Mouse (Mus musculus): ENCODE data around the gene Ly86. TPM values are rescaled to one million over a fixed set of nuclear protein-coding genes. Genes with fewer than 3 reads are reported as not detected.

Ly86 gene
- polyA plus RNA-seq, 1 experiment from 2014 or later, result 10.7 TPM

DNA sequence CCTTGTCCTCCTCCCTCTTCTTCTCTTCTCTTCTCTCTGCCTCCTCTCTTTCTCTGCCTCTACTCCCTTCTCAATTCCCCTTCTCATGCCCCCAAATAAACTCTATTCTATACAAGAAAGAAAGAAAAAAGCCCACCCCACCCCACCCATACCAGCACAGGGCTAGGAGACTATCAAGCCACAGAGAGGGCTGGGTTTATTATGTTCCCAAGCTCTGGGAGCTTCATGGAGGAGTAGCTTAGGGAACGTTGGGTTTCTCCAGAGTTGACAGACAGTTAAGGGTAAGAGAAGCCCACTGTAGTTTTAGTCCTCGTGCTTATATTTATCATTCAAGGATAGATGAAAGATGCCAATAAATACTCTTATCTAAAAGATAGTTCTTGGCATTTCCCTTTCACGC, 88.7 kb downstream of the Ly86 start:
- Histone ChIP-seq H3K9ac (replicated peaks) (no peak overlapping the region), H3K27me3 (replicated peaks) (peaks cover 30% of the 10 kb centered on the region), H3K36me3 (no peaks in the 10 kb centered on the region), H3K4me2 (peak overlapping the region; percentile 76), H3K9me3 (replicated peaks) (no peaks in the 10 kb centered on the region), H3K4me1 (peaks cover 5% of the 10 kb centered on the region; the same call in 1 of the 2 replicates), H3K27ac (replicated peaks) (no peak overlapping the region), H3K4me3 (replicated peaks) (no peak overlapping the region)
- peak; percentile 48; the same call in 1 of the 2 replicates for ATAC-seq (ENCODE audit: low FRiP score)
- 9% methylated on average over 3 of the region's 3 CpGs for WGBS

DNA sequence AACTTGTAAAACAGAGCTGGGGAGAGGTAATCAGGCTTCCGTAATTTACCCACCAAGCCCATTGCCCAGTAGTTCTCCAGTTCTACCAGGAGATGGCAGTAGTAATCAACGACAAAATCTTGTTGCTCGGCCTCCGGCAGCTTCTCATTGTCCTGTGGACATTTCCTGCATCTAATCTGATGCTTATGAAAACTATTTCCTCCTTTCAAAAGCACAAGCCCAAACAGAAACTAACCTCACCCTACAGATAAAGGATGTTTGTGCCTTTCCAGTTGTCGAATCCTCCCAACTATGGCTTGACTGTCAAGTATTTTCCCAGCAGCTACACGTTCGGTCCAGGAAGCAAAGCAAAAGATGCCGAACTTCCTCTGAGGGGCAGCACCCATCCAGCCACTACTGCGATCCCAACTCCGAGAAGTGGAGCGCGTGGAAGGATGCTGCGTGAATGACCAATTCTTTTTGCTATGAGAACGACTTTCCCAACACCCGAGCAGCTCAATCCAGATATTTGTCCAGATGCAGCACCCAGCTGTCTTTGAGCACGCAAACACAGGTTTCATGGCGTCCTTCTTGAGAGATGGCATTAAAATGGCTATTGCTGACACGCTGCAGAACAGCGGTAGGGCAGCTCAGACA, 89.2 kb downstream of the Ly86 start:
- peak; percentile 86 for ATAC-seq (ENCODE audit: low FRiP score)
- Histone ChIP-seq H3K4me2 (peak overlapping the region; percentile 76), H3K4me3 (replicated peaks) (peak overlapping the region; percentile 47), H3K9ac (replicated peaks) (peak overlapping the region; percentile 48), H3K36me3 (no peaks in the 10 kb centered on the region), H3K4me1 (peaks cover 5% of the 10 kb centered on the region; the same call in 1 of the 2 replicates), H3K27ac (replicated peaks) (peak overlapping the region; percentile 38; the same call in 1 of the 2 replicates), H3K27me3 (replicated peaks) (peaks cover 30% of the 10 kb centered on the region), H3K9me3 (replicated peaks) (no peaks in the 10 kb centered on the region)
- WGBS, result under 1% methylated on average over 19 of the region's 19 CpGs

DNA sequence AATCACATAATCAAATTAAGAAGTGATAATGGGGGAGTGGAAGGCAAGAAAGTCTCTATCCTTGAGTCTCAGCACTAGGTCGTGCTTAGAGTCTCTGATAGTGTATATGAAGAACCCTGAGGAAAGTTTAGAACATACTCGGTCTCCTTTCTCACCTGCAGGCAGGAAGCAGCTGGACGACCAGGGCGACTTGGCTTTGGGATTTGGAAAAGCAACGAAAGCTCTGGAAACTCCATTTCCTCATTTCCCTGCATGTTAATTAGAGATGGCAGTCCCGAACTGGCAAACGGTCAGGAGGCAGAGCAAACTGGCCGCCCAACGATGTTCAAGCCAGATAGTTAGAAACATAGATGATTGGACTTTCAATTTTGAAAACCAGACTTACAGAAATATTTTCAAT, 89.8 kb downstream of the Ly86 start:
- Histone ChIP-seq H3K36me3 (no peaks in the 10 kb centered on the region), H3K4me1 (peaks cover 5% of the 10 kb centered on the region; the same call in 1 of the 2 replicates), H3K4me2 (peak overlapping the region; percentile 76), H3K27me3 (replicated peaks) (peaks cover 30% of the 10 kb centered on the region), H3K4me3 (replicated peaks) (peak overlapping the region; percentile 47), H3K9me3 (replicated peaks) (no peaks in the 10 kb centered on the region), H3K27ac (replicated peaks) (no peak overlapping the region), H3K9ac (replicated peaks) (peak overlapping the region; percentile 48)
- 12% methylated on average over 9 of the region's 9 CpGs for WGBS
- no peak for ATAC-seq (ENCODE audit: low FRiP score)

DNA sequence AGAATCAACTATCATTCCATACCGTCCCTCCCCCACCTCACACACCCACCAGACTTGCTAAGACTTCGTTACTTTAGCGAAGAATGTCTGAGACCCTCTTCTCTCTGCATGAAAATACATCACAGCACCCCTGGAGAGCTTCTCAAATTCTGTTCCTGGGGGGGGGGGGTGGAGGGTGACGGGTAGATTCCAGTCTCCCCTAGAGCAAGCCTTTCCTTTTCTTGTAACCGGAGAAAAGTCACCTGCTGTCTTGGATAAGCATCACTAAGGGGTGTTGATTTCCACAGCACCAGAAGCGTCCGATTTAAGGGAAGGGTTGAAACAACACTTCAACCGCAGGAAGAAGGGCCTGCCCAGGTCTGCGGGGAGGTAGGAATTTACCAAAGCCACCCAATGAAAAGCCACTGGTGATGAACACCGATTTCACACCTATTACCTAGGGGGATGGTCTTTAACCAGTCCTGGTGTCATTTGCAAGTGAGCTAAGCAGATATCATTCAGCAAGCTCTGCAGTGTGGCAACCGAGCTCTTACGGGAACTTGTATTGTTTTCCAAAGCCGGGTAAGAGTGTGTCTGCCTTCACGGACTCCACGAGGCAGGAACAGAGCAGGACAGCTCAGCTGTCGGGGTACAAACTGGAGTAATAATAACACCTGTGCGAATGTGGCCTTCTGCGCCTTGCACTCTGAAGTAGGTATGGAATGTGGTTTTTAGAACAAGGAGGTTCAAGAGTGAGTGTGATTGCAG, 91.4 kb downstream of the Ly86 start:
- H3K4me3 ChIP-seq (replicated peaks), result no peak overlapping the region
- no peaks in the 10 kb centered on the region for H3K36me3 ChIP-seq
- 12% methylated on average over 18 of the region's 18 CpGs for WGBS
- H3K4me1 ChIP-seq, result peaks cover 5% of the 10 kb centered on the region; the same call in 1 of the 2 replicates
- no peak overlapping the region for H3K27ac ChIP-seq (replicated peaks)
- peaks cover 30% of the 10 kb centered on the region for H3K27me3 ChIP-seq (replicated peaks)
- ATAC-seq (ENCODE audit: low FRiP score), result no peak
- H3K9ac ChIP-seq (replicated peaks), result no peak overlapping the region
- no peak overlapping the region for H3K4me2 ChIP-seq
- H3K9me3 ChIP-seq (replicated peaks), result no peaks in the 10 kb centered on the region

DNA sequence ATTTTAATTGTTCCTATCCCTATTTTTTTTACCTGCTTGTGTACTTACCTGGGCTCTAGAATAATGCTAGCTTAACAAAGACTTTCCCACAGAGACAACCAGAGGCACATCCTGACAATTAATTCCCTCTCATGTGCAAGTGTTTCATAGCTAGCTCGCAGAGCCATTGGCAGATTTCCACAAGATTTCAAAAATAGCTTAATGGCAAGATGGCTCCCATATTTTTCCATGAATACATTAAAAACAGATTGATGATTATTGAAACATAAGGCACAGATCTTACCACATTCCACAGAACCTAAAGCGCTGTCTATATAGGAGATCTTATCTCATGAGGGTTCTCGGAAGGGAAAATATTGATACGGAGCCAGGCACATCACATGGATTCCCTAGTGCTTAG, 93.8 kb downstream of the Ly86 start:
- Histone ChIP-seq H3K9ac (replicated peaks) (no peak overlapping the region), H3K4me2 (no peak overlapping the region), H3K4me3 (replicated peaks) (no peak overlapping the region), H3K4me1 (peaks cover 8% of the 10 kb centered on the region; the same call in 1 of the 2 replicates), H3K27me3 (replicated peaks) (peaks cover 23% of the 10 kb centered on the region), H3K27ac (replicated peaks) (no peak overlapping the region), H3K9me3 (replicated peaks) (no peaks in the 10 kb centered on the region), H3K36me3 (no peaks in the 10 kb centered on the region)
- no peak for ATAC-seq (ENCODE audit: low FRiP score)
- WGBS, result 89% methylated on average over 4 of the region's 4 CpGs

DNA sequence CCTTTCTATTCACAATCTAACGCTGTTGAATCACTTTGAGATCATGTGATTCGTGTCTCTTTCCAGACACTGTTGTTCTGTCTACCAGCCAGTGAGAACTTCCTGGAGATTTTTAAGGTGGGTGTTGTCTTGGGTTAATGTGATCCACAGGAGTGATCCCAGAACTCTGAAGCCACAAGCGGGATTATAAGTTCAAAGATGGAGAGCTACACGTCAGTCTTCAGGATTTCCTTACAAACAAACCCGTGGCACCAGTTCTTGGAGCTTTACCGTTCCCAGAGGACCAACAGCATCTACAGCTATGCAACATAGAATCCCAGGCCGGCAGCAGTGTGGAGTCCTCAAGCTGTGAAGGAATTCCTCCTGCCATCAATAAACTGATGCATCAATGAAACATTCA, 94.5 kb downstream of the Ly86 start:
- Histone ChIP-seq H3K4me3 (replicated peaks) (no peak overlapping the region), H3K9me3 (replicated peaks) (no peaks in the 10 kb centered on the region), H3K36me3 (no peaks in the 10 kb centered on the region), H3K27ac (replicated peaks) (no peak overlapping the region), H3K27me3 (replicated peaks) (peaks cover 23% of the 10 kb centered on the region), H3K4me1 (peaks cover 8% of the 10 kb centered on the region; the same call in 1 of the 2 replicates), H3K9ac (replicated peaks) (no peak overlapping the region), H3K4me2 (no peak overlapping the region)
- ATAC-seq (ENCODE audit: low FRiP score), result no peak
- 74% methylated on average over 7 of the region's 7 CpGs for WGBS

DNA sequence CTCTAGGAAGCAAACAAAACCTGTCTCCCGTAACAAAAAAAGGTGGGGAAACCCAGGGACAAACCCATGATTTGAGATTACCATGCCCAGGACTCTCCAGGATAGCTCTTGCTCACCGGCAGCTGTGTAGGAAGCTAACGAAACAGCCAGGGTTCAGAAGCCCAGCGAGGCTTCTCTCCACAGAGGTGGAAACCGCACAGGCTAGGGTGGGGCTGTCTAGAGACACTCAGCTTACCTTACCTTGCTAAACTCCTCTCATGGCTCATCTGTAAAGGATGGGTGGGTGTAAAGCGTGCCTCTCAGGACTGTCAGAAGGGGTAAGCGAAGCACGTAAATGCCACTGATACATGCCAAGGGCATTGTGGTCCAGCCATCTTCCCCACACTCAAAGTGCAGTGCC, 94.9 kb downstream of the Ly86 start:
- Histone ChIP-seq H3K4me1 (peaks cover 3% of the 10 kb centered on the region; the same call in 1 of the 2 replicates), H3K27ac (replicated peaks) (no peak overlapping the region), H3K4me3 (replicated peaks) (no peak overlapping the region), H3K36me3 (no peaks in the 10 kb centered on the region), H3K4me2 (no peak overlapping the region), H3K9ac (replicated peaks) (no peak overlapping the region), H3K27me3 (replicated peaks) (peaks cover 23% of the 10 kb centered on the region), H3K9me3 (replicated peaks) (no peaks in the 10 kb centered on the region)
- ATAC-seq (ENCODE audit: low FRiP score), result no peak
- WGBS, result 76% methylated on average over 8 of the region's 8 CpGs

DNA sequence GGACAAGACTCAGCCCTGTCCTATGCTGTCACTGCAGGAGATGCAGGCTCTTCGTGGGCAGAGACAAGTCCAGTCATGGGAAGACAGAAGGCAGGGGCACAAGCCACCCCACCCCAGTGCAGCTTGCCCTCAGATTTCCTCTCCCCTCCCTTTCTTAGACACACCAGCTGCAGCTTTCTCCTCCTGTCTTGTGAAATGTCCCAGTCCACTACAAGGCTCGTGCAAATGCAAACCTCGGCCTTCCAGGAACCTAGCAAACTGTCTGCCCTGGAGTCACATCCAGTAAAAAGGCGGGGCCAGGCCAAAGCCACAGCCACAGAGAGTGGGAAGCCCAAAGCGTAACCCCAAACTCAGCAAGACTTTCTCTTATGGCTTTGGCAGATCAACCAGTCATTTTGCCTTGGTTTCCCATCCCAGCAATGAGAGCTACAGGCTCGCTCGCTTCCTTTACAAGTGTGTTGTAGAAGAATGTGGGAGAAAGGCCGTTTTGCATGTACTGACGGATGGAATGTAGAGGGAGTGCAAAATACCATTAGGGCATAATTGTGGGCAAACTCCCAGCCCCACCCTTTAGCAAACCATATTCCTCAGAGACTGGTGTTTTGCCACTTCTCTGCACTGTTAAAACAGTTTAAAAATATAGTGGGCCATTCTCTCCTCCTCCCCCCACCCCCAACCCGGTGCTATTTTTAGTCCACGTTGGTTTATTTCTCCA, 95.7 kb downstream of the Ly86 start:
- WGBS, result 66% methylated on average over 11 of the region's 11 CpGs
- Histone ChIP-seq H3K9ac (replicated peaks) (no peak overlapping the region), H3K9me3 (replicated peaks) (no peaks in the 10 kb centered on the region), H3K27ac (replicated peaks) (no peak overlapping the region), H3K4me2 (no peak overlapping the region), H3K36me3 (no peaks in the 10 kb centered on the region), H3K4me1 (0 out of 2 replicates have a peak, but pooled peaks cover 3% of the 10 kb centered on the region), H3K4me3 (replicated peaks) (no peak overlapping the region), H3K27me3 (replicated peaks) (peaks cover 19% of the 10 kb centered on the region)
- ATAC-seq (ENCODE audit: low FRiP score), result no peak

DNA sequence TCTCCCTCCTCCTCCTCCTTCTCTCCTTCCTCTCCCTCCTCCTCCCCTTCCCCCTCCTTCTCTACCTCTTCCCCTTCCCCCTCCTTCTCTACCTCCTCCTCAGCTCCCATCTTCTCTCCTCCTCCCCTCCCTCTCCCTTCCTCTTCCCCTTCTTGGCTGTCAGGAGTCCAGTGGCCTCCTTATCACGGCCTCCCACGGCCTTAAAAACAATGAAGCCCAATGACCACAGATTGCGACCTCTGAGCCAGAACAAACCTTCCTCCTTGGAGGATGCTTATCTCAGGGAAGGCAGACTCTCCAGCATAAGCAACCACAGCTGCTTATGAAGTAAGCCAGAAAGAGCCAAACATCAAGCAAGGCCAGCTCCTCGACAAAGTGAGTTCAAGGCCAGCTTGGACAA, 97.0 kb downstream of the Ly86 start:
- Histone ChIP-seq H3K9me3 (replicated peaks) (no peaks in the 10 kb centered on the region), H3K4me3 (replicated peaks) (no peak overlapping the region), H3K4me1 (0 out of 2 replicates have a peak, but pooled peaks cover 3% of the 10 kb centered on the region), H3K9ac (replicated peaks) (no peak overlapping the region), H3K4me2 (no peak overlapping the region), H3K27ac (replicated peaks) (no peak overlapping the region), H3K36me3 (no peaks in the 10 kb centered on the region), H3K27me3 (replicated peaks) (peaks cover 9% of the 10 kb centered on the region)
- no peak for ATAC-seq (ENCODE audit: low FRiP score)
- WGBS, result 16% methylated on average over 4 of the region's 4 CpGs

DNA sequence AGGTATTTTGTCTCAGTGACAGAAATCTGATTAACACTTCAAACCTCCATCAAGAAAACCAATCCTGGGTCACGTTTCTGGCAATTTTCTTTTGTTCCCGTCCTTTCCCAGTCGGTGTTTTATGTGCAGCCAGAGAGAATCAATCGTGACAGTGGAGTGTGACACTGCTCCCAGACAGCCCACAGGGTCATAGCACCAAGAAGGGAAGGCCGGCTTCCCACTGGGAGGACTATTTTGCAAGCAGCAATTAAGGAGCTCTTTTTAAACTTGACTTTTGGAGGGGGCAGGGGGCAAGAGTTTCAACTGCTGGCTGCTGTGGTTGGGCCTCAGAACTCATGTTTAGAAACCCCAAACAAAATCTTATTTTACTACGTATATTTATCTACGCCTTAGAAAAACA, 97.5 kb downstream of the Ly86 start:
- Histone ChIP-seq H3K9ac (replicated peaks) (no peak overlapping the region), H3K9me3 (replicated peaks) (no peaks in the 10 kb centered on the region), H3K4me2 (no peak overlapping the region), H3K4me3 (replicated peaks) (no peak overlapping the region), H3K27ac (replicated peaks) (no peak overlapping the region), H3K36me3 (no peaks in the 10 kb centered on the region), H3K4me1 (0 out of 2 replicates have a peak, but pooled peaks cover 3% of the 10 kb centered on the region), H3K27me3 (replicated peaks) (peaks cover 7% of the 10 kb centered on the region; the same call in 1 of the 2 replicates)
- ATAC-seq (ENCODE audit: low FRiP score), result no peak
- 27% methylated on average over 7 of the region's 7 CpGs for WGBS

DNA sequence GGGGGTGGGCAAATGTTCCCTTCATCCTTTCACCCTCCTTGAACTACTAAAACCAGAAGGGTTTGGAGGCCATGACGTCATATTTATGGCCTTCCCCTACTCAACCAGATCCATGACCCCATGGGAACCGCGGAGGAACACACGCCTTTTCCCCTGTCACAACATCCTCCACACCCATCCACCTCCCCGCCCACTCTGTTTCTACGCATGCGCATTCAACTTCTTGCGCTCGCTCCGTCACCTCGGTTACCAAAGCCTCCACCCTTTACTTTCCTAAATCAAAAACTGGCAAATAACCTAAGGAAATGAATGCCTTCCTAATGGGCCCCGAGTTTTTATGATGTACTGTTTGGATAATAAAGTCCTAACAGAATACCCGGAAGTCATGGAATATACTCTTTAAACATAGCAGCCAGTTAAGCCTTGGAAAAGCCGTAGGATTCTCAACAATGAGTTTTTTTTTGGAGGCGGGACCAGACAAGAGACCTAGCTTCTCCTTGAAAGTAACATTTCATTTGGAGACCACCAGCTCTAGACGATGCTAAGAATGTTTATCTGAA, 101.8 kb downstream of the Ly86 start:
- ATAC-seq (ENCODE audit: low FRiP score), result no peak
- Histone ChIP-seq H3K9ac (replicated peaks) (no peak overlapping the region), H3K9me3 (replicated peaks) (0 out of 2 replicates have a peak, but pooled peaks cover 5% of the 10 kb centered on the region), H3K27ac (replicated peaks) (no peak overlapping the region), H3K4me2 (no peak overlapping the region), H3K36me3 (no peaks in the 10 kb centered on the region), H3K27me3 (replicated peaks) (no peaks in the 10 kb centered on the region), H3K4me1 (peaks cover 4% of the 10 kb centered on the region), H3K4me3 (replicated peaks) (no peak overlapping the region)
- WGBS, result 89% methylated on average over 16 of the region's 16 CpGs

Measured in neural tube, embryonic 15.5 days (tissue).